Mouse (Mus musculus): ENCODE data around the gene Olfr809.

Olfr809 gene

DNA sequence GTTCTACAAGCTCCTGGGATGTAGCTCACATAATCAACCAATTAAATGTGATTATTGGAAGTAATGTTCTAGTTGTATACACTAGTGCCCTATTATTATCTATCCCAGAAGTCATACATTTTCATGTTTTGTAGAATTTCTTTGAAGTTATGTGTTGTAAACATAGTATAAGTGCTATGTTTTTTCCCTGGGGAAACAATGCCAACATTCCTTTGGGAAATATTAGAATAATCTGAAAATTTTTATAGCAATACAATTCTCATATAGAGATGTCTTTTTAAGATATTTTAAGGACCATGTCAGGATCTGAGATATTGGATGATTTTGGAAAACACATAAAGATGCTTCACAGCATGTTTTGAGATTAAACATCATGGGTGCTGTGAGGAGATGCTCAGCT lies at the start of gene Olfr809:
Gene Olfr809, plus strand, starts transcription at position 301 of the 400 bp plus-strand sequence.
- DNase-seq (ENCODE audit: low spot score in 2 of 2), result no peak

DNA sequence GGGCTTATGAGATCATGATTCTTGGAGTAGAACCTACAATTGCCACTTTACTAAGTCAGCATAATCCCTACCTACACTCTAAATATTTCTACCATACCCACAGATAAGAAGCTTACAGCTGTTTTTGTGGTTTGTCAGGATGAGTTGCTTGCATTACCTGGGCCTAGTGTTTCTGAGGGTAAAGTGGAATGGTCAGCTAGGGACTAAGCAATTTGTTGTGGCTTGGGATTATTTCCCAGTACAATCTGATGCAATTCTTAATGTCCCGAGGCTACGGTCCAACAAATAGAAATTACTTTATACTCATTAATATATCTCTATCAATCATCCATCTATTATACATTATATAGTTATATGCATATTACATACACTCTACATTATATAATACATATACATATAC lies 45.2 kb upstream of the Olfr809 start, which contains the start of gene Olfr805:
Gene Olfr805, minus strand, starts transcription at position 101 of the 400 bp plus-strand sequence.
- DNase-seq (ENCODE audit: low spot score in 2 of 2), result no peak

DNA sequence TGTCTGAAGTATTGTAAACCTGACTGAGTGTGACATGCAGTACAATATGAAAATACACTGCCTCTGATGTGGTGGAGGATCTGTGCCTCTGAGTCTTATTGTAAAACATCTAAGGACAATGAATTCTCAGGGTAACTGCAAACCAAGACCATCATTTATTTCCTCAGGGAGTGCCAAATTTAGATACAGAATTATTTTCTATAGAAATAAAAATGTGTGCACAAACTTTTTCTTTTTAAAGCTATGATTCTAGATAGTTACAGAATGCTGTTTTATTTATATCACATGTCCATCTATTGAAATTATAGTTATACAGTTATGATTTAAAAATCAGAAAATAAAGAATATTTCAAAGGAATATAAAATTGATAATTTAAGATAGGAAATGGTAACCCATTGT lies 32.6 kb upstream of the Olfr809 start, which contains the start of gene Olfr806:
Gene Olfr806, minus strand, starts transcription at position 101 of the 400 bp plus-strand sequence.
- no peak for DNase-seq (ENCODE audit: low spot score in 2 of 2)

DNA sequence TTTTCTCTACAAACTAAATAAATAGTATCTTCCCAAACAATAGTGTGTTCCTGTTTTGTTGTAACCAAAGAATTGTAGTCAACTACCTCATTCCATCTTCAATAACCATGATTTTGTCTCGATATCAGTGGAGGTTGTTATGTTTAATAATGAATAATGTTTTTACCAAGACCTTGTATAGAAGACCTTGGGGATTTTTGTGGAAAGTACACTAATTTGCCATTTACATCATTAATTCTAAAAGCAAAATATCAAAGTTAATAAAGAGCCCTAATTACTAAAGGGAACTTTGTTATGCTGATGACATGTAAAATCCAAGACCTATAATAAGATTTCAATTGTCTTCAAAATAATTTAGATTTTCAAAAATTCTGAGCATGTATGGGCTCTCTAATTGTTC lies 16.7 kb upstream of the Olfr809 start, which contains the start of gene Olfr807:
Gene Olfr807, minus strand, starts transcription at position 101 of the 400 bp plus-strand sequence.
- DNase-seq (ENCODE audit: low spot score in 2 of 2), result no peak

DNA sequence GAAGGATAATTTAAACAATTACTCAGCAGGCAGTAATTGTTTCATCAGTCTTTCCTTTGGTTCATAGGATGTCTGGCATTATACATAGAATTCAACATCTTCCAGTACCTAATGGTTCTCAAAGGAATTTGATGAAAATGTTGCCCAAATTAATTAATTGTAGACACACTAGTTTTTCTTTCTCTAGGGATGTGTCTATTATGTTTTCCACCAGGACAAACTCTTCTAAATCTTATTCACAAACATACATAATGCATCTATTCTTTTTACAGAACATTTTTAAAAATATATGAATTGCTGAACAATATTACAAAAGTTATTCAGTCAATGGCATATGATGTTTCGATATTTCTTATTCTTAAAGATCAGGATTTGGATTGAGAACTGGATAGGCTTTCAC lies 9.3 kb upstream of the Olfr809 start, which contains the start of gene Olfr808:
Gene Olfr808, plus strand, starts transcription at position 301 of the 400 bp plus-strand sequence.
- DNase-seq (ENCODE audit: low spot score in 2 of 2), result no peak

DNA sequence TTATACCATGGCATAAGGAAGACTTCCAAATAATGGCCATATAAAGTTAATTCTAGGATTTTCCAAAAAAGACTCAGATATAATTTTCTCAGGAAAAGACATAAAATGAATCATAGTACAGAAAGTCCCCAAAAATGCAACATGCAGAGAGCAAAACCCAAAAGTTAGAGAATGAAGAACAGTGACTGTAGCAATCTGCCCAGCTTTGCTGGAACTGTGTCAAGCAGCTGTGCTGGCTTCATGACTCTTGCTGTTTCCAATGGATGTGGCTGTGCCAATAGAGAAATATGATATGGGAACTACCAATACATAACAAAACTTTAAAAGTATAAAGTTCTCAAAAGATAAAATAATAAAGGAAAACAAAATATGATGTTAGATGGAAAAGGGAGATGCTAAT lies 3.7 kb downstream of the Olfr809 start:
- DNase-seq (ENCODE audit: low spot score in 2 of 2), result no peak

DNA sequence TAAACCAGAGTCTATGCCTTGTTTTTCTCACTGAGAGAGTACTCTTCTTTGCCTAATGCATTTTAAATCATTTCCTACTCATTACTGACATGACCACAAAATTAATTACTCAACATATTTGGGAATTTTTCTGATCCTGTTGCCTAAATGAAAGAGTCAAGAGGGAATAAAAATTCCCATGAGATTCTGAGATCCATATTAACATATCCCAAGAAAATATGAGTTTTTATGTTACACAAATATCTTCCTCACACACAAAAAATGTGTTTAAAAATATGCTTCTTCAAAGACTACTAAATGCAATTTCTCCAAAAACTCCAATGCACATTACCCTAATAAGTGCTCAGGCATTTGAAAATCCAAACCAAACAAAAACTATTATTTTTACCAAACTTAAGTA lies 20.4 kb downstream of the Olfr809 start, which contains the start of gene Olfr810:
Gene Olfr810, minus strand, starts transcription at position 101 of the 400 bp plus-strand sequence.
- no peak for DNase-seq (ENCODE audit: low spot score in 2 of 2)

DNA sequence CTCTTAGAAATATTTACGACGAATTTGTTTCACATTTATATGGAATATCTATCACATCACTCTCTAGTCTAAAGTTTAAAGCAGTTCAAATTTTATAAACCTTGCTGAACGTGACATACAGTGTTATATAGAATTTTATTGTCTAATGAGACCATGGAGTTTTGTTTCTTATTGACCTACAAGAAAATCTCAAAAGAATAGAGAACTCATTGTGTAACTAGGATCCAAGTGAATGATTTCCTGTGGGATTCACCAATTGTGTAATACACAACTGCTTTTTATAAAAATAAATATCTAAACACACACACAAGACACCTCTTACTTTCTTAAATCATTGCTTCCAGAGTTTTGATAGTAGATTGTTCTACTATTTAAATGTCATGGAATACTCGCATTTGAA lies 29.9 kb downstream of the Olfr809 start, which contains the start of gene Olfr811:
Gene Olfr811, minus strand, starts transcription at position 101 of the 400 bp plus-strand sequence.
- no peak for DNase-seq (ENCODE audit: low spot score in 2 of 2)

Data from frontal cortex, postnatal 25 days (tissue).